Mouse (Mus musculus) layer of hippocampus, postnatal 14 days (tissue): Measurements from ENCODE around the gene Trpm6. TPM values are rescaled to one million over a fixed set of nuclear protein-coding genes. Genes with fewer than 3 reads are reported as not detected.

ENCODE experiments used
- DNase-seq, 2 experiments: peaks; one replicate each; pipeline ENCODE4 v3.0.0; 2021 to 2022; ENCODE audit warnings: low spot score in 2 of 2, mixed read lengths in 1 of 2
- total RNA-seq, 2 experiments: library from RNA; stranded (reverse); gene quantifications; 2 replicates each; pipeline ENCODE4 v1.2.3; 2021

The Trpm6 gene
- total RNA-seq, 2 experiments from 2014 or later, result 0.53 to 0.67 TPM

DNA sequence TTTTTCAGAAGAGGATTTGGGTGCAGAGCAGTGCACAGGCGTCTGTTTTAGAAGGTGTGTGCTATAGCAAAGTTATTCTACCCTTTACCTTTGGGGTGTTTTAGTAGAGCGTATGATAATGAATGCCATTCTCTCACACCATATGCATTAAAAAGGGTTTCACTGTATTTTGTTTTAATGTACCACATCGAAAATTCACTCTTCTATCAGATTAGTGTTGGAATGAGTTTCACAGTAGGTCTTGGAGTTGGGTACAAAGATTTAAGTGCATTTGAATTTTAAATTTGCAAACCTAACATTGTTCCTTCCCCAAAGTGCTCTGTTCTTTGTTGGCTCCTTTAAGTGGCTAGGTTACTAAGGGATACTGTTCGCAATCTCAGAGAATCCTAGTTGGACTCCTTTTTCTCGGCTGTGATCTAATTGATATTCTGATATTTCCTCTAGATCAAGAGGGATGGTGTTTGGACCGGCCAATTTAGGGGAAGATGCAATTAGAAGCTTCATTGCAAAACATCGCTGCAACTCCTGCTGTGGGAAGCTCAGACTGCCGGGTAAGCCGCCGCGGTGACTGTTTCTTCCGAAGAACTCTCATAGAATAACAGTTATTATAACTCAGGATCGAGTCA is 138.8 kb downstream of the Trpm6 start:
- peak; percentile 32 to 69 for DNase-seq

GRCm38 (mm10) chr19:18889117-18889627 is 139.4 kb downstream of the Trpm6 start:
- peak; percentile 42 to 76 for DNase-seq

DNA sequence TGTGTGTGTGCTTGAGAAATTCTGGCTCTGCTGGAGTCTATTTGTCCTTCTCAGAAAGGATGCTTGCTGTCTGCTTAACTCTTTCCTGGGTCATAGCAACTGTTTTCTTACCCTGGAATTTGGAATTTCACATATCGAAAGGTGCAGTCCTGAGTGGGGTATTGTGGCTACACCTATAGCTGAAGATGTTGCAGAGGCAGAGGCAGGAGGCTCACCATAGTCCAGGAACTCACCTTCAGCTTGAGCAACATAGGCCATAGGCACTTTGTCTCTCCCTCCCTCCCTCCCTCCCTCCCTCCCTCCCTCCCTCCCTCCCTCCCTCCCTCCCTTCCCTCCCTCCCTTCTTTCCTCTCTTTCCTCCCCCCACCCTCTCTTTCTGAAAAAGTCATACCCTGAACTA is 139.8 kb downstream of the Trpm6 start:
- no peak for DNase-seq

DNA sequence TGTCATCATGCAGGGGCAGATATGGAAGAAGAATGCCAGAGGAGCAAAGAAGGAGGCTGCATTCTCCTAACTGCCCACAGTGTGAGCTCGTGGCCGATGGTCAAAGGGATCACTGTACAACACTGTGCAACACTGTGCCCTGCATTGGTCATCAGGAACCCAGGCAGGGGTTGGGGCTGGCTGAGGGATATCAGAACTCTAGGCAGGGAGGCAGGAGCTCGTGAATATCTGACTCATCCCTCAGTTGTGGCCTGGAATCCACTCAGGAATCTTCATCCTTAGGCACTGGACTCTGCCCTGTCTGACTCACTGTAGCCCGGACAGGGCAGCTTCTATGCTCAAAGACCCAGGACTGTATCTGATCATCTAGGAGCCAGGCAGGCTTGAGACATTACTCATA is 140.4 kb downstream of the Trpm6 start:
- DNase-seq, result no peak

DNA sequence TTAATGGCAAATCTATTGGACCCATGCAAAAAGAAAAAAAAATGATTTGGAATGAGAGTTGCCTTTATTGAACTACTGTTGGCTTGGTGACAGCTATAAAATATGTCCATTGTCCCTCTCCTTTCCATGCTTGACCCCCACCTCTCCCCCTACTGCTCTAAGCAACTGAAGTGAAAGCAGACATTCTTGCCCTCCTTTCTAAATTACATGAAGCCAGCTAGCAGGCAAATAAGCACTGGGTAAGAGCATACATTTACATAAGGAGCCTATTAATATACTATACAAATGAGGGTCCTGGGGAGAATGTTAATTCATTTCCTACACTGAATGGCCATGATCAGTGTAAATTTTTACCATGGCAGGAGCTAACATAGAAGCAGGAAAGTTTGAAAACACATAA is 148.5 kb downstream of the Trpm6 start:
- DNase-seq, result no peak

GRCm38 (mm10) chr19:18902041-18902693 is 152.4 kb downstream of the Trpm6 start:
- no peak for DNase-seq

DNA sequence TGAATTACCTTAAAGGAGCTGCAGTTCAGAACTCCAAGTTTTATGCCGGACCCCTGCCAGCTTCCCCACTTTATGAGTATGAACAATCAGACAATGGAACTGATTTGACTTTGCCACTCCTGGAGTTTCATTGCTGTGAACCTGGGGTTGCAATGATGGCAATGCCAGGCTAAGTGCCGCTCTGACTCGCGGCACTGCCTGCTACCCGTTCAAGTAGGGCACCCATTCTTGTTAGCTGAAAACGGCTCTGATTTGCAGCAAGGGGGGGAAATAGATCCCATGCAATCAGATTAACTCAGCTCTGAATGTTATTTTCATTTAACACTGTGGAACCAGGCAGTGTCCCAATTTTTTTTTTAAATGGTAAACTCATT is 152.9 kb downstream of the Trpm6 start:
- no peak for DNase-seq

DNA sequence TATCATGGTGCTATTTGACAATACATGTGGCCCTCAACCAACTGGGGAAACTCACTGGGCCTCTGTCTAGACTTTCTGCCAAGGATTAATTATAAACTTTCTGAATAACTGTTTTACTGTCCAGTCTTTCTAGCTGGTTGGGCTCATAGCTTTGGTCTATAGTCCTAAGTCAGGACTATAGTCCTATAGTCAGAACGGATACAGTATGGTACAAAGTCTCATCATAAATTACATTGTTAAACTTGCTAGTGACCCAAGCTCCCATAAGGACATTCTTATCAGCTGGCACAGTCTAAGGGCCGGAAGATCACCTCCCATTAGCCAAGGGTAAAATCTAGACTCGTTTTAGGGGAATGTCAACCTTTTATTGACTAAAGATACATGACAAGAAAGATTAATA is 155.7 kb downstream of the Trpm6 start:
- no peak for DNase-seq

DNA sequence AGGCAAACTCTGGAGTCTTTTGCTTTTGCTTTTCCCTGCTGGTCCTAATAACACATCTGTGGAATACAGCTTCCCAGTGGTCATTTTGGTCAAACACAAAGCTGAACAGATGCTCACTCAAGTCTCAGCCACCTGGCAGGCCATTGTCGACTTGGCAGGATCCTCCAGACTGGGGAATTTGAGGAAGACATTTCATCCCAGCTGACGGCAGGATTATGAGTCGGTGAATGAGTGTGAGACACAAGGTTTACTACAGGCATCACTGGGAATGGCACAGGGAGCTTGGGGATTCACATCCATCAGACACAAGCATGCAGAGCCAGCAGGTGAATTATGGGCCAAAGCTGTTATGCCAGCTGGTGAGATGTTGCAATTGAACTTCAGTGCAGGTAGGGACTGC is 159.9 kb downstream of the Trpm6 start:
- no peak for DNase-seq

GRCm38 (mm10) chr19:18911755-18912340 is 162.1 kb downstream of the Trpm6 start:
- no peak for DNase-seq

GRCm38 (mm10) chr19:18941391-18941790 is 191.6 kb downstream of the Trpm6 start:
- DNase-seq, result no peak

Other genes with a start within 250 kb of the Trpm6 start
- gene Ostf1, start 118.2 kb upstream of the Trpm6 start, total RNA-seq, result 10 to 100 TPM; 33.2 to 39.3 TPM
- 10 to 100 TPM in 1 of 2 experiments, 1 to 10 TPM in 1; 8.6 to 10.2 TPM for gene Nmrk1, start 118.0 kb upstream of the Trpm6 start, total RNA-seq
- gene Carnmt1, start 79.2 kb upstream of the Trpm6 start, total RNA-seq, result 10 to 100 TPM in 1 of 2 experiments, 1 to 10 TPM in 1; 9.2 to 11.9 TPM
- 10 to 100 TPM; 21.2 to 22.3 TPM for gene D030056L22Rik, start 36.8 kb upstream of the Trpm6 start, total RNA-seq